Mouse (Mus musculus): Measurements from ENCODE around the gene Sbno2.

Sbno2 gene

GRCm38 (mm10) chr10:80017361-80017760, 88.0 kb downstream of the Sbno2 start:
- peak; percentile 87 for DNase-seq (ENCODE audit: low spot score)

- DNase-seq (ENCODE audit: low spot score): no peak
Measured at GRCm38 (mm10) chr10:80016931-80017330, 88.4 kb downstream of the Sbno2 start.

GRCm38 (mm10) chr10:80016511-80016910, 88.9 kb downstream of the Sbno2 start, which contains the start of gene Arhgap45:
TSS of gene Arhgap45 (plus strand) at chr10:80016653.
- peak; percentile 88 for DNase-seq (ENCODE audit: low spot score)

GRCm38 (mm10) chr10:80015583-80015982, 89.8 kb downstream of the Sbno2 start:
- DNase-seq (ENCODE audit: low spot score): peak; percentile 80

GRCm38 (mm10) chr10:80014484-80015290, 90.7 kb downstream of the Sbno2 start:
- peak; percentile 71 for DNase-seq (ENCODE audit: low spot score)

GRCm38 (mm10) chr10:80013609-80014008, 91.8 kb downstream of the Sbno2 start:
- DNase-seq (ENCODE audit: low spot score): no peak

GRCm38 (mm10) chr10:80011740-80012139, 93.6 kb downstream of the Sbno2 start:
- DNase-seq (ENCODE audit: low spot score): no peak

Measured in lung, postnatal 25 days (tissue).